Mouse (Mus musculus) stomach, embryonic 16.5 days (tissue): ENCODE measurements at regions not wholly inside any gene's neighbourhood (a gene's known extent, or its start where the extent isn't known, plus 50 kb on each side); places are given as distances from the start of the nearest gene placed in this dataset.

ENCODE experiments used
- ATAC-seq: fragments of 200-750 bp; cut with Nextera tagmentation; 2 replicates; pipeline ENCODE4 v1.8.0; 2017; ENCODE audit warnings: moderate number of reproducible peaks, moderate TSS enrichment; ENCODE audit not compliant: insufficient read depth, low FRiP score
- H3K27ac ChIP-seq: fragments of 300-500 bp; sonication (generic); 2 replicates; pipeline ENCODE4 v1.5.1; 2014; ENCODE audit warnings: low read length
- H3K27me3 ChIP-seq: fragments of 300-500 bp; sonication (generic); 2 replicates; pipeline ENCODE4 v1.6.1; 2014; ENCODE audit warnings: low read length, control low read depth, mixed read lengths; ENCODE audit not compliant: control insufficient read depth, insufficient read depth
- H3K36me3 ChIP-seq: fragments of 300-500 bp; sonication (generic); 2 replicates; pipeline ENCODE4 v1.6.1; 2014; ENCODE audit warnings: low read length; ENCODE audit not compliant: control insufficient read depth, insufficient read depth
- H3K4me1 ChIP-seq: fragments of 300-500 bp; sonication (generic); 2 replicates; pipeline ENCODE4 v1.6.1; 2014; ENCODE audit warnings: low read length, control low read depth, mixed read lengths; ENCODE audit not compliant: control insufficient read depth, insufficient read depth
- H3K4me2 ChIP-seq: fragments of 300-500 bp; sonication (generic); 2 replicates; pipeline ENCODE4 v1.6.1; 2014; ENCODE audit warnings: low read depth, low read length, mixed read lengths
- H3K4me3 ChIP-seq: fragments of 300-500 bp; sonication (generic); replicated peaks from 2 replicates; pipeline ENCODE4 v1.5.1; 2014; ENCODE audit warnings: mild to moderate bottlenecking, low read length
- H3K9ac ChIP-seq: fragments of 300-500 bp; sonication (generic); 2 replicates; pipeline ENCODE4 v1.6.1; 2014; ENCODE audit warnings: low read length
- H3K9me3 ChIP-seq: fragments of 300-500 bp; sonication (generic); replicated peaks from 2 replicates; pipeline ENCODE4 v1.6.1; 2016; ENCODE audit warnings: low read length, control low read depth; ENCODE audit not compliant: control insufficient read depth
- WGBS: fragments of 180-500 bp; shearing (Covaris S2); extraction: QIAGEN DNeasy Blood & Tissue Kit; methylation state at CpG from one replicate; pipeline ENCODE4 v1.1.7; 2014; 5-methylcytosine and 5-hydroxymethylcytosine counted together

GRCm38 (mm10) chr2:28141975-28142374, 50.8 kb upstream of the Olfm1 start:
- WGBS = 33% methylated on average over 4 of the region's 4 CpGs
- H3K36me3 ChIP-seq = no peaks in the 10 kb centered on the region
- no peaks in the 10 kb centered on the region for H3K27me3 ChIP-seq
- H3K4me3 ChIP-seq = no peak overlapping the region
- H3K4me1 ChIP-seq = peaks cover 3% of the 10 kb centered on the region; the same call in 1 of the 2 replicates
- no peak overlapping the region for H3K4me2 ChIP-seq
- no peak for ATAC-seq
- no peaks in the 10 kb centered on the region for H3K9me3 ChIP-seq
- H3K9ac ChIP-seq = no peak overlapping the region
- H3K27ac ChIP-seq = no peak overlapping the region

GRCm38 (mm10) chr2:28141556-28141955, 51.2 kb upstream of the Olfm1 start:
- 43% methylated on average over 4 of the region's 4 CpGs for WGBS
- peak; percentile 50 for ATAC-seq

GRCm38 (mm10) chr2:28138583-28138982, 53.9 kb upstream of the Fcnb start:
- Histone ChIP-seq H3K4me1 (peaks cover 3% of the 10 kb centered on the region; the same call in 1 of the 2 replicates), H3K9me3 (no peaks in the 10 kb centered on the region), H3K4me2 (no peak overlapping the region), H3K27me3 (no peaks in the 10 kb centered on the region), H3K9ac (no peak overlapping the region), H3K36me3 (no peaks in the 10 kb centered on the region), H3K27ac (no peak overlapping the region), H3K4me3 (no peak overlapping the region)
- 32% methylated on average over 6 of the region's 6 CpGs for WGBS
- no peak for ATAC-seq

More at GRCm38 (mm10) chr2:28141556-28141955, 51.2 kb upstream of the Olfm1 start:
- Histone ChIP-seq H3K4me2 (no peak overlapping the region), H3K9me3 (no peaks in the 10 kb centered on the region), H3K9ac (no peak overlapping the region), H3K4me3 (no peak overlapping the region), H3K4me1 (peaks cover 3% of the 10 kb centered on the region; the same call in 1 of the 2 replicates), H3K27ac (no peak overlapping the region), H3K36me3 (no peaks in the 10 kb centered on the region), H3K27me3 (no peaks in the 10 kb centered on the region)

- Histone ChIP-seq H3K27ac (no peak overlapping the region), H3K27me3 (no peaks in the 10 kb centered on the region), H3K9me3 (no peaks in the 10 kb centered on the region), H3K36me3 (no peaks in the 10 kb centered on the region), H3K4me1 (peaks cover 3% of the 10 kb centered on the region; the same call in 1 of the 2 replicates), H3K9ac (no peak overlapping the region), H3K4me2 (no peak overlapping the region), H3K4me3 (no peak overlapping the region)
- 71% methylated on average over 1 of the region's 1 CpGs for WGBS
- no peak for ATAC-seq
These were observed 49.9 kb upstream of the Fcnb start for GRCm38 (mm10) chr2:28134605-28135004.
